Mouse (Mus musculus) cerebellum, adult 8-10 months (tissue): ENCODE results near the gene Pla2g2f.
A peak's percentile ranks its signal among the peaks of the same experiment; 100 is the strongest.

Experiments
- DNase-seq: peaks from one replicate; pipeline ENCODE4 v3.0.0; 2022

Gene Pla2g2f

DNA sequence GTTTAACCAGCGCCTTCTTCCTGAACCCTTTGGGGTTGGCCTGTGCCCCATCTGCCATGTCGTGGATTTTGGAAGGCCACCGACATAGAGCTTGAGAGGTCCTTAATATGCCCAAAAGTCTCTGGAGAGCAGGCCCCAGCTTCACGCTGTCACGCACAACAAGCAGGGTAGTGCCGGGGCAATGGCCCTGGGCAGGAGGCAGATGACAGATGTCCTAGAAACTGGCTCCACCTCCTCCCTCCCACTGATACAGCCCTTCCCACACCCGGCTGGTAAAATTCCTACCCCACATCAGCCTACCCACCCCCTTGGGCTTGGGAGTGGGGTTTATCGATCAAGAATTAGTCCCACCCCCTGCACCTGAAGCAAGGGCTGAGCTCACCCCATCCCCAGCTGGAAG, at the start of gene Pla2g2f:
Gene Pla2g2f (minus strand): TSS at position 211 of the 400 bp plus-strand sequence.
- no peak for DNase-seq

DNA sequence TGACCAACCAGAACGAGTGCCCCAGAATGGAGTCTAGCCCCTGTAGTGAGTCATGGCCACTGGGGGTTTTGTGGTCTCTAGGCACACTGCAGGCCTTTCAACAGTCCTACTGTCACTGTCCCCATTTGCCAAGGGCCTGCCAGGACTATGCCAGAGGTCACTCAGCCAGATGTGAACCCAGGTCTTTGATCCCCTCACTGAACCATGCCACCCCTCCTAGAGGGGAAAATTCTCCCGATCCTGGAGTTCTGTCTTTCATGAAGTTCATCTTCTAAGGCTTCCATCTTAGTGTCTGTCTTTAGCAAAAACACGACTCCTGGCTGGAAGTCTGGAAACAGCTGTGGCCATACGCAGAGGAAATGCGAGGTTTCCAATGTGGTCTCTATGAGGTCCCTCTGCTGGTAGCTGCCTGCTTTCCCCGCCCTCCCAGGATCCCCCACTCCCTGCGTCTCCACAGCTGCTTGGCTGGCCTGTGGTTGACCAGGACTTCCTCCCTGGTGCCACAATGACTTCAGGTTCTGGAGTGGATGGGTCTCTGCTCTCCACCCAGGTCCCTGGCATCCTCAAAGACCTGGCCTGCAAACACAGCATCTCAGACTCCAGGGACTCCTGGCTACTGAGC, 49.6 kb upstream of the Pla2g2f start:
- no peak for DNase-seq

DNA sequence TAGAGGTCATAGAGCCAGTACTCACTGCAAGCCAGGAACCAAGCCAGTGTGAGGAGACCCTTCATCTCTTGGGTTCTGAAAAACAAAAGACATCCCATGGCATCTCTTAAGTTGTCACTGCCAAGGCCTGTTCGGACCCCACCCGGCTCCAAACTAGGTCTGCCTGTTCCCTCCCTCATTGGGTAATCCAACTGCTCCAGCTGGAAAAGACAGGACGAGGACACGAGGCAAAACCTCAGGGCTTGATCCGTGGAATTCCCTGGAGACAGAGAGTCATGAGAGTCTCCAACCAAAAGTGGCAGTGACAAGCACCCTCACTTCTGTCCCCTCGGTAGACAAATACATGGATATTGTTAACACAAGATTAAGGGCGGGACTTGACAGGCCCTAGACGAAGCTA, 48.7 kb upstream of the Pla2g2f start:
- DNase-seq: no peak

DNA sequence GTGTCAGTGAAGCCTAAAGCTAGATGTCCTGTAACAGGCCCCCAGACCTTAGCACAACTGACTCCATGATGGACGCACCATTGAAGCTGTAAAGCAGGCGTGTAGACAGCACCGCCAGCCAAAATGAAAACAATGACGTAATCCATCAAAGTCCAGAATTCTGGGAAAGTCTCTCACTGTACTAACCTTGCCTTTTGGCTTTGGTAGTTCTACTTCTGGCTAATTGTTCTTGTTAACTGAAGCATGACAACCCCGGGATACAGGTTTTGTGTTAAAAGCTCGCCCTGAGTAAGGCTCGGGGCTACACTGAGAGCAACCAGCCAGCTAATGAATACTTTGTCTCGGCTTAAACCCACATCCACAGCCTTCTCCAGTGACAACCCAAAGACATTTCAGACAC, 47.8 kb upstream of the Pla2g2f start:
- DNase-seq: no peak

DNA sequence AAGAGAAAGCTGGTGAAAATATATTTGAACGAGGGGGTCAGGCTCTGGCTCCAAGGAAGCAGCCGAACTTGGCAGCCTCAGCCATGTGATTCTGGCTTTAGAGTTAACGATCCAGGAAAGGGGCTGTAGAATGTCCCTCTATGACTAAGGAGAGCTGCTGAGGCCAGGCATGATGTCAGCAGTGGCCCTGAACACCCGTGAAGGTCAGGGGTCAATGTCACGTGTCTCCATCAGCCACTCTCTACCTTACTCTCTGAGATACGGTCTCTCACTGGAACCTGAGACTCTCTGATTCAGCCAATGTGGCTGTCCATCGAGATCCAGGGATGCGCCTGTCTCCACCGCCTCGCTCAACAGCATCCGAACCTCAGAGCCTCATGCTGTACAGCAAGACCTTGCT, 45.5 kb upstream of the Pla2g2f start:
- DNase-seq: no peak

DNA sequence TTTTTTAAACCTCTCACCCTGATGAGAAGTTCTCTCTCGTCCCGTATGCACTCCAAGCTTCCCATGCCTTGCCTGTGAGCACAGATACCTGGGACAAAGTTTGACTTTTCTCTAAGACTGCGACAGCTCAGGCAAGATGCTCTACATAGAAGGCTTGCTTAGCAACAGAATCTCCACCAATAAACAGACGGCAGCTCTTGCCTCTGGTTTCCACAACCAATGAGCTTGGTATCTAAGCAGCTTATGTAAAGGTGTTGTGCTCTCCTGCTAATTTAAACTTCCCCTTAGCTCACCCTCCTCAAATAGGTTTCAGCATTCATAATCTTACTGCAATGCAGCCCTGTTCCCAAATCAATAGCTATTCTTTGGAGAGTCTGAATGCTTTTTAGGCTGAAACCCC, 44.2 kb upstream of the Pla2g2f start:
- no peak for DNase-seq

DNA sequence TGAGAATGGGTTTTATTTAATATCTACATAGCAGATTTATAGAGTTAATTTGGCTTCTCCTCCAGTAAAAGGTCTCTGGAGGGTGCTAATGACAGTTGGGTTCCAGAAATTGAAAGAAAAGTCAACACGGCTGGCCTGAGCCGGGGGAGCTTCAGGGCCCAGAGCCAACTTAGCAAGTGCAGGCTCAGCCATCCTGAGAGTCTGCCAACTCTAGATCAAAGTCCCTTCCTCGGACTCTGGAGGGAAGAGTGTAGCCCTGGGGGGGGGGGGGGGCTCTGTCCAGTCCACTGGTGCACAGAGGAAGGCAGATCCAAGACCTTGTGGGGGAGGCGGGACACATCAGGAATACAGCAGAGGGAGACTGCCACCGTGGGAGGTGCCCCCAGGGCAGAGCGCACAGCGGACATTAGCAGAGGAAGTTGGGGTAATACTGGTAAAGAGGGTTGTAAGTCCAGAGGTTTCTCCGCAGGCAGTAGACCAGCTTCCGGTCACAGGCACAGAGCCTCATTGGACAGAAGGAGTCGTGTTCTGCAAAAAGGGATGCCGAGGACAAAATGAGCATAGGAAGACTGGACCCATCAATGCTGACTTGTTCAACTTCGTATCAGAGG, 42.8 kb upstream of the Pla2g2f start:
- no peak for DNase-seq

DNA sequence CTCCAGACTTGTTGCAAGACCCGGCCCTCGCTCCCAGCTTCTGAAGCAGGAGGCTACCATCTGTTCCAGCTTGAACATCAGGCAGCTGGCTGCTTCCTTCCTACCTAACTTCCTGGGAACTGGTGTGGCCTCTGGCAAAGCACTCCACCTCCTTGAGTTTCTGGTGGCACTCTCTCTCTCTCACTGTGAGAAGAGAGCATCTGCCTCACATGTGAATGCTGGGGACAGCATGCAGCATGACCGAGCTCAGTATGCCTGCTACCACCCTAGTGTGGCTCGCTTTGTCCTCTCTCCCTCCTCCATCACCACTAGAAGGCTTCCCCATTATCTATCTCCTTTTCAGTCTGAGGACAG, 39.8 kb upstream of the Pla2g2f start:
- no peak for DNase-seq

DNA sequence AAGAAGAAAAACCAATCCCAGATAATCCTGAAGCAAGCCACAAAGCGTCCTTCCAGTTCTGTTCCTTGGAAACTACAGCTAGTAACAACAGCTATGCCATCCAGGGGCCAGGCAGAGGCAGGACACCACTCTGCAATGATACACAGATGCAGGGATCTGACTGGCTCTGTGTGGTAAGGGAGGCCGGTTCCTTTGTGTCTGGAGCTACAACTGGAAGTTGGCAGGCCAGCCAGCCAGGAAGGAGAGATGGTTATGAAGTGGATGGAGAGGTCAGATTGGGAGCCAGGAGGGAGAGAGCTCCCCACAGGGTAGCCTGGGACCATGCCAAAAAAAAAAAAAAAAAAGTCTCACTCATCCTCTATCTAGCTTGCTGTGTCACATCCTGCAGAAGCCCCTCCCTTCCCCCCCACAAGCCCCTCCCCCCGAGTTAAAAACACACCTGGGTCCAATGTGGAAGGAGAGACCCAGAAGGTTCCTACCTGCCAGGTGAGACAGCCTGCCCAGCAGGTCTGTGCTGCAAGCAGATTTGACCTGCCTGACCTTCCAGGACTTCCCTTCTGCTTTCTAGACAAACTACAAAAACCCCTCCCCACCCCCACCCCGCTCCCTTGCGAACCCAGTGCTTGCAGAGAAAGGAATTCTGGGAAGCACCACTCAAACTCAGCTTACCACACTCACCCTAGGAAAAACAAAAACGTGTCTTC, 39.2 kb upstream of the Pla2g2f start:
- DNase-seq: no peak

DNA sequence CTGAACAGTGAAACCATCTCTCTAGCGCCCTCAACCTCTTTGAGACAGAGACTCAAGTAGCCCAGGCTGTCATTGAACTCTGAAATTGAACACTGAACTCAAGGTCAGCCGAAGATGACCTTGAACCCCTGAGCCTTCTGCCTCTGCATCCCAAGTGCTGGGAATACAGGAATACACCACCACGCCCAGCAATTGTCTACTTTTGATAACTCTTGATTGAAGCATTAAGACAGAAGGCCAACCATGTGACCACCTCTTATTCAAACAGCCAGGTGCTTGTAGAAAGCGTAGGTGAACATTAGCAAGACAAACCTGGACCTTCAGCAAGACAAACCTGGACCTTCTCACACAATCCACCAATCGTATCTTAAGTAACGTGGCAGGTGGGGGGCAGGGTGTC, 36.9 kb upstream of the Pla2g2f start:
- DNase-seq: no peak

DNA sequence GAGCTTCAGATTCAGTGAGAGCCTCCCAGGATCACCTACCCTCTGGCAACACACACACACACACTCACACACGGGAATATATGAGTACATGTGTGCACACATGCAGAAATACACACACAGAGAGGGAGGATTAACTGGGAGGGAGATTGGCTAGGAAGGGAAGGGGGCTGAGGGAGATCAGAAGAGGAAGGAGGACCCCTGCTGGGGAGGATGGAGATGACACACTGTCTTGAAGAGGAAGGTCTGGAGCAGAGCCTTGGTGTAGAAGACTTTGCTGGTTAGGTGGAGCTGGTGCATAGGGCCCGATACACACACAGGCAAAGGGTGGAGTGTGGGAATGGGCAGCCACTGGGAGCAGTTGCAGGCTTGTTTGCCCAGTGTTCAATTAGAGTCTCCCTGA, 35.9 kb upstream of the Pla2g2f start:
- DNase-seq: peak; percentile 7

DNA sequence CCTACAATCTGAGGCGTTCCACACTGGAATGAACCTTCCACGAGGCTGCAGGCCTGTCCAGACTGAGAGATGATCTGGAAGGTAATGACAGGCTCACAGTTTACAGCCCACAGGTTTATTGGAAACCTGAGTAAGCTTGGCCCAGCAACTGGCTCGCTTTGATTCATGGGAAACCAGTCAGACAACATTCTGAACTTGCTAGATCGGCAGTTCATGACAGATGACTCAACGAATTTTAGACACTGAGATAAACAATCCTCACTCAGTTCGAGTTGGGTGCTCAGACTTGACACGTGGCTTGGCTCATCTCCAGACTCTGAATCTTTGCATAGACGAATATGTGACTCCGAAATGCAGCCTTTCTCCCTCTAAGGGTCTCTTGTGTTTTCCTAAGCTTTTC, 35.2 kb upstream of the Pla2g2f start:
- DNase-seq: no peak

DNA sequence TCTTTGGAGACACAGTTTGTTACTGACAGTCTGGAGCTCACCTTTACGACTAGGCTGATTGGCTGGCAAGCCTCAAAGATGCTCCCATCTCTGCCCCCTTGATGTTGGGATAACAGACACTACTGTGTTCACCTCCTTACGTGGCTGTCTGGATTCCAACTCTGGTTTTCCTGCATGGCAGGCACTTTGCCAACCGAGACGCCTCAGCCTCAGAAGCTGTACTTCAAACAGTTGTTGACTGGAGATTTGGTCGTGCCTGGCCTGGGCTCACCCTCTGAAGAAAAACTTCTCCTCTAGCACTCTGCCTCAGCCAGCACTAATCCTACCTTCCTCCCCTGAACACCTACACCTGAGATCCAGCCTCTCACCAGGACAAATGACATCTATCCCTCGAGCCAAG, 34.0 kb upstream of the Pla2g2f start:
- DNase-seq: no peak

DNA sequence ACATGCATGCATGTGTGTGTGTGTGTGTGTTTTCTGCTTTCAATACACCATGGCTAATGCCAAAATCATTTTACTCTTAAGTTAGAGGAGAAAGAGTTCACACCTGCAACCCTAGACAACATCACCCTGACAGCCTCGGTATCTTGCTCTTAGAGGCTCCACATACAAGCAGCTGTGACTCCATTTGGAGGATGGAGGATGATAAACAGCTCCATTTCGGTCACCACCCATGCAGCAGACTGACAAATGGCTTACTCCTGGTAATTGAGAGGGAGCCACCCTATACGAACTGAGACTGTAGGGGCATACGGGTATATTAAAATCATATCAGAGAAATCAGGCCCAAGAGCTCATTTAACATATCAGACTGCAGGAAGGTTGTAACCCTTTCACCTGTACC, 31.0 kb upstream of the Pla2g2f start:
- DNase-seq: no peak

DNA sequence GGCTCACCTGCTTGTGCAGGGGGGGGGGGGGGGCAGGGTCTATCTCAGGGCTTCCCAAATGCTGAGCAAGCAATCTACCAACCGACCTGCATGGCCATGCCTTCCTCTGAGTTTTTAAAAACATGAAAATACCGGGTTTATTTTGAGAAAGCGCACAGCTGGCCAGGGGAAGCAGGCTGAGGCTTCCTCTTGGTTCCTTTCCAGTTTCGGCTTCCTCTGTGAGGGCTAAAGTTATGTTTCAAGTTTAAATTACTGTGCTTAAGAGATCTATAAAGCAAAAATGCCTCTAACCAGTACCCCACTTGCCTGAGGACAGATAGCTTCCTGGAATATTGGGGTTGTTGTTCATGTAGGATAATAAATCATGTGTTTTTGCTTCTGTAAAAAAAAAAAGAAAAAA, 28.7 kb upstream of the Pla2g2f start:
- DNase-seq: no peak

DNA sequence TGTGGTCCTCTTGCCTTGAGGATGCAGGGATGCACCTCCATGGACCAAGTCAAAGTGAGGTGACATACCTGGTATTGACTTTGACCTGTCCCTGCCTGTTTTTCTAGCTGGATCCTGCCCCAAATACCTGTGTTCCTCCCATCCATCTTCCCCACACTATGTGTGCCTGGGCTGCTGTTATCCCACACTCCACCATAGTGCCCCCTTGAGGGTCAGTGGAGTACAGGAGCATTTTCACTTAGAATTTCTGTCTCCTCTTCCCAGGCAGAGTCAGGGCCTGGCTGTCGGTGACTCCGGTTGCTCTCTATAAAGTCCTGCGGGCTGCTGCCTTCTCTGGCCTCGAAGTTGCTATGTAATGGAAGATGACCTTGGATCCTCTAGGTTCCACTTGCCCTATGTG, 28.3 kb upstream of the Pla2g2f start:
- DNase-seq: no peak

DNA sequence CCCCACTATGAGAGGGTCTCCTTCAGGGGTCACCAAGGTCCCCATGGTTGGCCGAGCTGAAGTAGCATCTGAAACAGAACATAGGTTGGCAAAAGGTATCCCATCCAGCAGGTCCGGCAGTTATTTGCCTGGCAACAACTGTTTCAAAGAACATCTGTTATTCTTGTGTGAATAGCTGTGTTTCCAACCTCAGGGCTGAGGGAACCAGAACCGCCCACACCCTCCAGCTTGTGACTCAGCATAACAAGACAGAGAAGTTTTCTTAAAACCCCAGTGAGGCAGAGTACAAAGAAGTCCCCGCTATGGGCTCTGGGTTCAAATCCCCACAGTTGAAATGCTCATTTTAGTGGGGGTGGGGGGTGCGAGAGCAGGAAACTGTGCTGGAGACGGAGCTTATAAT, 24.7 kb upstream of the Pla2g2f start:
- DNase-seq: no peak

DNA sequence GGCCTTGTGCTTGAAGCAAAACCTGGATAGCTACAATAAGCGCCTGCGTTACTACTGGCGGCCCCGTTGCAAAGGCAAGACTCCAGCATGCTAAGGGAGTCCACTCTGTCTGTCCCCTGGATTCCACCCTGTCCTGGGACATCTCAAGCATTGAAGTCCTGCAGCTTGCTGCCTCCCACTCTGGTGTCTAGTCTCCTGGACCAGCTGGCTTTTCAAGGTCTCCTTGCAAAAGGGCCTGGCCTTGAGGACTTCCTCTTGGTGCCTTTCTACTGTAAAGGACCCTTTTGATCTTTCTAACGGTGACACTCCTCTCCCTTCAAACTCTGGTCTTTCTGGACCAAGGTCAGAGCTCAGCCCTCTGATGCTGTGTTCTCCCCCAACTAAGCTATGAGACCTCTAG, 22.9 kb upstream of the Pla2g2f start:
- DNase-seq: no peak

DNA sequence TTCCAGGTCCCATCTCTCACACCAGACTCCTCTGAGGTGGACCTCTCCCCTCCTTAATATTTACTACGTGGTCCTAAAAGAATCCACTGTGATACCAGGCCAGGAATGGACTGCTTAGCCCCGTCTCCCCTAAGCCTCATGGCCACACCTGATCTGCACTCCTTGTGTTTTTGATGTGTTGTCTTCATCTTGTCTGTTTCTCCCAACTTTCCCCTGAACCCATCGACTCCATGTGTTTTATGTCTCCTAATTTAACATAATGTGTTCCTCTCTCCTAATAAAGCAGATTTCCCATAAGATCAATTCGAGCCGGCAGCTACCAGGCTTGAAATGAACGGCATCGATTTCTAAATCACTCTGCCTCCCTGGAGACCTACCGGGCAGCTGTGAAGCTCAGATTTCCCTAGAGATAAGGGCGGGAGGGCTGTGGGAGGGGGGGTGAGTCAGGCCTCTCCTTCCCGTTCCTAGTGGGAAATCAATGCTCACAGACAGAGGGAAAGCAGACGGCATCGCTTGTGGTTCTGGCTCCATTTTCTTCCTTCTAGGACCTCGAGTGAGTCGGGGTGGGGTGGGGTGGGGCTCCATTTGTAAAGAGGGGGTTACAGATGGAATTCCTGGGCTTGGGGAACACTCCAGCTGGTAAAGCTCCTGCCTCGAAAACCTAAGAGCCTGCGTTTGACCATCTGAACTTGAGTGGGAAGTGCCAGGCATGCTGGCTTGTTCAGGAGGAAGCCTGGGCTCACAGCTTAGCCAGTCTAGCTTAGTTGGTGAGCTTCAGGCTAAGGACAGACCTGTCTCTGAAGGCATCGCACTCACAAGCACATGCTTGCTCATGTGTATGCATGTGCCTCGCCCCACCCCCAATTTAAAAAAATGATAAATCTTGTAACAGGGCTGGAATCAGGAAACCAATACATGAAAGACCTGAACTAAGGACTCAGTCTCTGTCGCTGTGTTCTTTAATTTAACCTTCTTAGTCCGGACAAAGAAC, 20.3 kb upstream of the Pla2g2f start:
- DNase-seq: no peak

DNA sequence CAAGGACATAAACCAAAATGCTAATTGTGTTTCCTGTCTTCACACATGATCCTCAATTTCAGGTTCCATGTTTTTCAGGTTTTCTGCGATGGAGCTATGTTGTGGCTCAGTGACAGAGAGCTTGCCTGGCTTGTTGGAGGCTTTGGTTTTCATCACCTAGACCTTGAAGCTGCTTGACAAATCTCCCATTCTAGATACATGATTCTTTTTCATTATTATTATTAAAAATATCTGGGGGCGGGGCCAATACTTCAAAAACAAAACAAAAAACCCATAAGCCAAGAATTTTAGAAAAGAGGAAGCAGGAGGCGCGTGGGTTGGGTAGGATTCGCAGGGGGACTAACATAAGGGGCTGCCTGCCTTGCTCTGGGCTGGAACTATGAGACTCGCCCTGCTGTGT, 18.0 kb upstream of the Pla2g2f start, which contains the start of gene Pla2g2d:
Gene Pla2g2d (plus strand): TSS at position 301 of the 400 bp plus-strand sequence.
- DNase-seq: no peak

DNA sequence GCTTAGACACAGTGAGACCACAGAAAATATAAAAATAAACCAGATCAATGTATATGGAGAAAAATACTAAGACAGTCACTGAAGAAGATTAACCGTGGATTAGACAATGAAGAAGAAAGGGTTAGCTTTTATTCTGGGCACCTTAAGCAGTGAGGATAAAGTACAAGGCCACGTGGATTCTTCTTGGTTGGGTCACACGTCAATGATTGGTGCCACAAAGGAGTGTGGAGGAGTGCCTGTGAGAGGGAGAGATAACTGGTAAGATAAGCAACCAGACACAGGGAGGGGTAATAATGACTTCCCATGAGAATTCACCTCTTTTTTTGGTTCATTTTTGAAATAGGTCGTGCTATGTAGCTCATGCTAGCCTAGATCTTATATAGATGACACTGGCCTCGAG, 15.0 kb upstream of the Pla2g2f start:
- no peak for DNase-seq

DNA sequence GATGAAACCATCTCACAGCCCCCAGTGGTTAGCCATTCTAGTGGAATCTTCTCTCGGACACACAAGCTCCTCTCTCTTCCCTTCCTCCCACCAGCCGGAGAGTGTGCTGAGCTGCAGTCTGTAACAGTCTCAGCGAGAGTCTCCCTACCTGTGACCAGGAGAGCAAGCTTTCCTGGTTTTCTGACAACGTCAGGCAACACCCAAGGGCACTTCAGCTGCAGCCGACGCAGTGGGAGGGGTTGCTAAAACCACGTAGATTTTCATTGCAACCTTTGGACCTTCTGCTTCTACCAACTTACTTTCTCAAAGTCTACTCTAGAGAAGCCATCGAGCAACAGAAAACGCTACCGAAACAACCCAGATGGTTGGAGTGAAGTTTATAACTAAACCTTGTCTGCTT, 14.5 kb upstream of the Pla2g2f start:
- no peak for DNase-seq

DNA sequence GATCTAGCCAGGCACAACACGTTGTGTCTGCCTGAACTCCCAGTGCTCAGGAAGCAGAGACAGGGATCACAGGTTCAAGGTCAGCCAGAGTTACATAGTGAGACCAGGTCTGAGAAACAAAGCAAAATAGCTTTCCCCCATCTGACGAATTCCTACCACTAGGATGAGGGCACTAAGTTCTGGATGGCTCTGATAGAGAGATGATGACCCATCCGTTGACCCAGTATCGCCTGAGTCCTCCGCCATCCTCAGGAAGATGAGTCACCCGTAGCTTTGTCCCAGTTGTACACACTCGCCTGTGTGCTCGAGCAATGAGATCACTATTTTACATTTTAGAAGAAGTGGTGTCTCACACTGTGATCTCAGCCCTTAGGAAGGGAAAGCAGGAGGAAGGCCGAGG, 4.8 kb upstream of the Pla2g2f start:
- no peak for DNase-seq
